In the genomic region with DNA sequence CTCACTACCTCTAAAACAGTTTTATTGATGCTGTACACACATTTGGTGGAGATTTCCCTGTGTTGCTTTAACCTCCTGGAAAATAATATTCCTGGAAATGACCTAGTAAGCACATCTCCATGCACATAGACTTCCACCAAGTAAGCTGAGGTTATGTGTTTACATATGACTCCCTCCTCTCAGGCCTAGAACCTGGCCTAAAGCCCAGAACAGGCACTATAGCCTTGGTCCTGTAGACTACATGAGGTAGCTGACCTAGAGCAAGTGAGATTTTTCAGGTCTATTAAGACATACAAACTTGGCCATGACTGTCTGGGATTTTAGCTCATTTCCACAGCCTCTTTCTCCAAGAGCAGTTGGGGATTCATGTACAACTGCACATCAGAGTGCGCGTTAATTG, we compare ENCODE assay signal across 10 mouse cellular contexts. TPM values are rescaled to one million over a fixed set of nuclear protein-coding genes. Genes with fewer than 3 reads are reported as not detected.
DNase-seq lines count a peak whose midpoint lies in the region; ATAC-seq and TF ChIP-seq lines count a peak whose summit lies in the region.
"Had no signal": no experiment of that assay in that cellular context is flagged by ENCODE, and none has a peak within 500 bp of the region (broad histone marks: within the 10 kb centered on the region; RNA-seq: fewer than 3 reads in every experiment).

No protein-coding gene starts in this region.

- WGBS in lung, postnatal 0 days: 87% methylated on average over 2 of the region's 2 CpGs
- WGBS in forebrain, embryonic 15.5 days: 94% methylated on average over 2 of the region's 2 CpGs
- 91% methylated on average over 2 of the region's 2 CpGs for WGBS in liver, embryonic 12.5 days (ENCODE audit: insufficient replicate concordance)
- 95% methylated on average over 2 of the region's 2 CpGs for WGBS in stomach, embryonic 15.5 days

- no peak for TF ChIP-seq EP300 in lung, postnatal 0 days (IDR thresholded peaks at IDR 0.05)

- 0 out of 2 replicates have a peak overlapping the region, but pooled peaks have one; percentile 76 for H3K27ac ChIP-seq in lung, postnatal 0 days (ENCODE audit: low read length)
- H3K27ac ChIP-seq in forebrain, embryonic 15.5 days (replicated peaks): no peak overlapping the region
- H3K27ac ChIP-seq in liver, embryonic 12.5 days: 0 out of 2 replicates have a peak overlapping the region, but pooled peaks have one; percentile 2
- no peak overlapping the region for H3K27ac ChIP-seq in stomach, embryonic 15.5 days

- no peak for TF ChIP-seq CTCF in lung, postnatal 0 days (IDR thresholded peaks at IDR 0.05)

- peaks cover 13% of the 10 kb centered on the region; the same call in 1 of the 2 replicates for H3K36me3 ChIP-seq in lung, postnatal 0 days (ENCODE audit: insufficient read depth, low read length)
- peaks cover 25% of the 10 kb centered on the region for H3K36me3 ChIP-seq in forebrain, embryonic 15.5 days
- H3K36me3 ChIP-seq in liver, embryonic 12.5 days: peaks cover 32% of the 10 kb centered on the region
- peaks cover 29% of the 10 kb centered on the region for H3K36me3 ChIP-seq in stomach, embryonic 15.5 days

- H3K9me3 ChIP-seq in lung, postnatal 0 days (ENCODE audit: low read length): no peaks in the 10 kb centered on the region
- H3K9me3 ChIP-seq in forebrain, embryonic 15.5 days: no peaks in the 10 kb centered on the region
- no peaks in the 10 kb centered on the region for H3K9me3 ChIP-seq in liver, embryonic 12.5 days (replicated peaks)
- no peaks in the 10 kb centered on the region for H3K9me3 ChIP-seq in stomach, embryonic 15.5 days

- intact Hi-C loops in left cerebral cortex, postnatal 10 days (cut with DNase I): no loop called here

- ATAC-seq in lung, postnatal 0 days: peak; percentile 51
- no peak for ATAC-seq in forebrain, embryonic 15.5 days (replicated peaks)
- ATAC-seq in liver, embryonic 12.5 days: no peak
- no peak for ATAC-seq in stomach, embryonic 15.5 days (ENCODE audit: insufficient read depth, low FRiP score, low read depth)

- peak; percentile 73 for DNase-seq in lung, postnatal 0 days (ENCODE audit: low spot score)
- DNase-seq in lung, postnatal 4 days: no peak
- no peak for DNase-seq in left cerebral cortex, adult 9 months (ENCODE audit: low spot score in 2 of 2)
- DNase-seq in right cerebral cortex, postnatal 25 days: no peak
- no peak for DNase-seq in left cerebral cortex, postnatal 10 days (ENCODE audit: extremely low spot score in 1 of 2, low spot score in 2 of 2)
- DNase-seq: gastrocnemius, postnatal 25 days; thymus, postnatal 14 days had no signal

- no peaks in the 10 kb centered on the region for H3K27me3 ChIP-seq in lung, postnatal 0 days (replicated peaks; ENCODE audit: insufficient read depth, low read length)
- H3K27me3 ChIP-seq in forebrain, embryonic 15.5 days: no peaks in the 10 kb centered on the region
- peaks cover 17% of the 10 kb centered on the region for H3K27me3 ChIP-seq in liver, embryonic 12.5 days (replicated peaks)
- no peaks in the 10 kb centered on the region for H3K27me3 ChIP-seq in stomach, embryonic 15.5 days (replicated peaks)

- peak overlapping the region; percentile 70 for H3K4me2 ChIP-seq in lung, postnatal 0 days (replicated peaks; ENCODE audit: low read depth, low read length)
- peak overlapping the region; percentile 72 for H3K4me2 ChIP-seq in forebrain, embryonic 15.5 days (replicated peaks)
- H3K4me2 ChIP-seq in liver, embryonic 12.5 days: peak overlapping the region; percentile 73
- peak overlapping the region; percentile 70 for H3K4me2 ChIP-seq in stomach, embryonic 15.5 days

- H3K4me3 ChIP-seq in lung, postnatal 0 days (ENCODE audit: low read depth, low read length): no peak overlapping the region
- peak overlapping the region; percentile 70; the same call in 1 of the 2 replicates for H3K4me3 ChIP-seq in forebrain, embryonic 15.5 days
- 0 out of 2 replicates have a peak overlapping the region, but pooled peaks have one; percentile 79 for H3K4me3 ChIP-seq in liver, embryonic 12.5 days
- no peak overlapping the region for H3K4me3 ChIP-seq in stomach, embryonic 15.5 days (replicated peaks)

- H3K9ac ChIP-seq in lung, postnatal 0 days (replicated peaks; ENCODE audit: low read depth): no peak overlapping the region
- H3K9ac ChIP-seq in forebrain, embryonic 15.5 days (replicated peaks): peak overlapping the region; percentile 86; the same call in 1 of the 2 replicates
- no peak overlapping the region; the same call in 1 of the 2 replicates for H3K9ac ChIP-seq in liver, embryonic 12.5 days
- H3K9ac ChIP-seq in stomach, embryonic 15.5 days: no peak overlapping the region

- peaks cover 10% of the 10 kb centered on the region; the same call in 1 of the 2 replicates for H3K4me1 ChIP-seq in lung, postnatal 0 days (ENCODE audit: insufficient read depth, low read depth, low read length)
- peaks cover 18% of the 10 kb centered on the region for H3K4me1 ChIP-seq in forebrain, embryonic 15.5 days
- H3K4me1 ChIP-seq in liver, embryonic 12.5 days: peaks cover 25% of the 10 kb centered on the region
- peaks cover 11% of the 10 kb centered on the region for H3K4me1 ChIP-seq in stomach, embryonic 15.5 days

RNA-seq across cellular contexts. Expression of gene Lztr1, which starts 1.7 kb away (rescaled TPM):
- polyA plus RNA-seq in lung, postnatal 0 days (2015; fragmentation: Nextera tagmentation; extraction: Ambion mirVana): 63.3 and 64.7 TPM in 2 replicates
- 120 and 133 TPM in 2 replicates for polyA plus RNA-seq in forebrain, embryonic 15.5 days (2015; fragmentation: Nextera tagmentation; extraction: Ambion mirVana)
- polyA plus RNA-seq in liver, embryonic 12.5 days (2016; fragmentation: Nextera tagmentation; extraction: Ambion mirVana): 31.4 and 34.8 TPM in 2 replicates
- polyA plus RNA-seq in stomach, embryonic 15.5 days (2015; fragmentation: Nextera tagmentation; extraction: Ambion mirVana): 70.2 and 76.1 TPM in 2 replicates
- total RNA-seq in left cerebral cortex, postnatal 10 days (2021): 100 to 1,000 TPM; 162 to 169 TPM

RNA-seq across cellular contexts. Expression of gene Aifm3, which starts 20.7 kb away (rescaled TPM):
- 2.8 and 3.5 TPM in 2 replicates for polyA plus RNA-seq in lung, postnatal 0 days (2015; fragmentation: Nextera tagmentation; extraction: Ambion mirVana)
- 8.0 and 10.6 TPM in 2 replicates for polyA plus RNA-seq in forebrain, embryonic 15.5 days (2015; fragmentation: Nextera tagmentation; extraction: Ambion mirVana)
- 0.83 and 0.98 TPM in 2 replicates for polyA plus RNA-seq in liver, embryonic 12.5 days (2016; fragmentation: Nextera tagmentation; extraction: Ambion mirVana)
- 3.1 and 3.2 TPM in 2 replicates for polyA plus RNA-seq in stomach, embryonic 15.5 days (2015; fragmentation: Nextera tagmentation; extraction: Ambion mirVana)
- total RNA-seq in left cerebral cortex, postnatal 10 days (2021): 10 to 100 TPM; 24.4 to 27.2 TPM

RNA-seq across cellular contexts. Expression of gene Thap7, which starts 20.8 kb away (rescaled TPM):
- polyA plus RNA-seq in lung, postnatal 0 days (2015; fragmentation: Nextera tagmentation; extraction: Ambion mirVana): 49.5 and 53.4 TPM in 2 replicates
- 65.8 and 67.7 TPM in 2 replicates for polyA plus RNA-seq in forebrain, embryonic 15.5 days (2015; fragmentation: Nextera tagmentation; extraction: Ambion mirVana)
- 34.2 and 36.6 TPM in 2 replicates for polyA plus RNA-seq in liver, embryonic 12.5 days (2016; fragmentation: Nextera tagmentation; extraction: Ambion mirVana)
- polyA plus RNA-seq in stomach, embryonic 15.5 days (2015; fragmentation: Nextera tagmentation; extraction: Ambion mirVana): 57.3 and 60.8 TPM in 2 replicates
- 10 to 100 TPM; 33.2 to 34.8 TPM for total RNA-seq in left cerebral cortex, postnatal 10 days (2021)

RNA-seq across cellular contexts. Expression of gene Lrrc74b, which starts 50.9 kb away (rescaled TPM):
- polyA plus RNA-seq in lung, postnatal 0 days (2015; fragmentation: Nextera tagmentation; extraction: Ambion mirVana): 5.3 and 7.7 TPM in 2 replicates
- 0.33 and 0.89 TPM in 2 replicates for polyA plus RNA-seq in forebrain, embryonic 15.5 days (2015; fragmentation: Nextera tagmentation; extraction: Ambion mirVana)
- 0.07 TPM in 1 of 2 replicates, not detected in the other for polyA plus RNA-seq in liver, embryonic 12.5 days (2016; fragmentation: Nextera tagmentation; extraction: Ambion mirVana)
- 0.26 and 0.61 TPM in 2 replicates for polyA plus RNA-seq in stomach, embryonic 15.5 days (2015; fragmentation: Nextera tagmentation; extraction: Ambion mirVana)
- total RNA-seq in left cerebral cortex, postnatal 10 days (2021): under 1 TPM; 0.26 to 0.34 TPM

RNA-seq across cellular contexts. Expression of gene P2rx6, which starts 51.5 kb away (rescaled TPM):
- 3.3 and 3.6 TPM in 2 replicates for polyA plus RNA-seq in lung, postnatal 0 days (2015; fragmentation: Nextera tagmentation; extraction: Ambion mirVana)
- polyA plus RNA-seq in forebrain, embryonic 15.5 days (2015; fragmentation: Nextera tagmentation; extraction: Ambion mirVana): 1.1 and 1.9 TPM in 2 replicates
- 0.08 TPM in 2 replicates for polyA plus RNA-seq in liver, embryonic 12.5 days (2016; fragmentation: Nextera tagmentation; extraction: Ambion mirVana)
- 1.2 TPM in 2 replicates for polyA plus RNA-seq in stomach, embryonic 15.5 days (2015; fragmentation: Nextera tagmentation; extraction: Ambion mirVana)
- total RNA-seq in left cerebral cortex, postnatal 10 days (2021): under 1 TPM; 0.16 to 0.24 TPM

Comparison
In these comparisons a context has a peak if more than half of its experiments do, and no peak if none do; other contexts are left out.
1. H3K27ac ChIP-seq: peak in lung, postnatal 0 days (single experiment) and liver, embryonic 12.5 days (single experiment); none in forebrain, embryonic 15.5 days (single experiment) and stomach, embryonic 15.5 days (single experiment).
2. H3K4me3 ChIP-seq: peak in forebrain, embryonic 15.5 days (single experiment) and liver, embryonic 12.5 days (single experiment); none in lung, postnatal 0 days (single experiment) and stomach, embryonic 15.5 days (single experiment).
3. Peak in every context shown above with its lines, with median percentiles within 50 percentile points of each other: H3K4me2 ChIP-seq.